Mouse (Mus musculus): ENCODE data around the gene Atcay.
"Not testable (repeated sequence)": the region's sequence is repeated elsewhere in the genome, so short reads cannot be mapped to it uniquely, and the experiment has no call there.

Gene Atcay

DNA sequence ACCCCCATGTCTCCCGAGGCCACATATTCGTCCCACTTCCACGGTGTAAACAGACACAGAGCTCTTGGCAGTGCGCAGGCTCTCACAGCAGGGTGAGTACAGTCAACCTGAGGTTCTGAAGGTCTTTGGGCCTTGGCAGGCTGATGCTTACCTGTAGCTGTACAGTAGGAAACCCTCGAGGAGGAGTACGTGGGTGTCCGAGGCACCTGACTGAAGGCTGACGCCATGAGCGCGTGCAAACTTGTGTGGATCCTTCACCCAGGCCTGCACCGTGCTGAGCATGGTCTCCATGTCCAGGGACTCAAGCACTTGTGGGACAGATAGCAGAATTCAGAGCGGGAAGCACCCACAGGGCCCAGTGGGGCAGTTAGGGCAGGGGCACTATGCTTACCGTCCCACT is 30.5 kb downstream of the Atcay start:
- no peak for DNase-seq (ENCODE audit: low spot score in 2 of 2)

DNA sequence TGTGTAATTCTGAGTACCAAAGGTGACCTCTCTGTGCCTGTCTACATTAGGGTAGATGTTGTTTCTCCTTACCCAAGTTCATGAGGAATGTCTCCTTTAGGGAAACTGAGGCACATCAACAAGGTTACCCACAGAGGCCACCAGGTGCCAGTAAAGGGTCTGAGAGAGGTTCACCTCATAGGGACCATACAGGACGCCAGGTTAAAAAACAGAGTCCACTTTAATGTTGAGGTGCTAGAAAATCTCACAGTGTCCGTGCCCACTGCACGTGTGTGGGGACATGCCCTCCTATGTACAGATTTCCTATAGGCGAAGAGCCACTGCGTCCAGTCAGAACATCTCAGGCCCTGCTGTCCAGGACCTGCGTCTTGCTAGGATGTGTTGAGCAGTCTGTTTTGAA is 31.6 kb downstream of the Atcay start:
- DNase-seq (ENCODE audit: low spot score in 2 of 2): no peak

DNA sequence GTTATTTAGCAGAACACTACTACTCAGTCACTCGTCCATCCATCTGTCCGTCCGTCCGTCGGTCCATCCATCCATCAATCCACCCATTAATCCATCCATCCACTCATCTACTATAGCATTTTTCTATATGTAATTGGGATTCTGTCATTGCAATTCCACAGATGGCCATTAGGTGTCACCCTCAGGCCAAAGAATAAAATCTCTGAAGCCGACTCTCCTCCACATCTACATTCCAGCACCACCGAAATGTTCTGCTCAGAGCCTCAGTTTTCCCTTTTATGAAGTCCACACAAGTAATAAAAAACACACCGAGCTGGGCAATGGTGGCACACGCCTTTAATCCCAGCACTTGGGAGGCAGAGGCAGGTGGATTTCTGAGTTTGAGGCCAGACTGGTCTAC is 32.4 kb downstream of the Atcay start:
- peak in 1 of 2 experiments; percentile 15 for DNase-seq (ENCODE audit: low spot score in 2 of 2)

DNA sequence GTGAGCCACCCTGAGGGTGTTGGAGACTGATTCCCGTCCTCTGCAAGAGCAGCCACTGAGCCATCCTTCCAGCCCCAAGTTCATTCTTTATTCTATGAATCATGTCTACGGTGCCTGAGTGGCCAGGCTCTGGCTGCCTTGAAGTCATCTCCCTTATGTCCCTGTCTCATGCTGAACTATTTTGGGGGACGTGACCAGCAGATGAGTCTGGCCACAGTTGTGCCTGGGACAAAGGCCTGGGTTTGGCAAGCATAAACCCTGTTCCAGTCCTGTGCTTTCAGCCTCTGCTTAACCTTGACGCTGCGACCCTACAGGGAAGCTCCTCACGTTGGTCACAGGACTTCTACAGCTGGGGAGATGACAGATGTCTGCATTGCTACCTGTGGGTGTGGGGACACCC is 33.3 kb downstream of the Atcay start:
- DNase-seq (ENCODE audit: low spot score in 2 of 2): no peak

DNA sequence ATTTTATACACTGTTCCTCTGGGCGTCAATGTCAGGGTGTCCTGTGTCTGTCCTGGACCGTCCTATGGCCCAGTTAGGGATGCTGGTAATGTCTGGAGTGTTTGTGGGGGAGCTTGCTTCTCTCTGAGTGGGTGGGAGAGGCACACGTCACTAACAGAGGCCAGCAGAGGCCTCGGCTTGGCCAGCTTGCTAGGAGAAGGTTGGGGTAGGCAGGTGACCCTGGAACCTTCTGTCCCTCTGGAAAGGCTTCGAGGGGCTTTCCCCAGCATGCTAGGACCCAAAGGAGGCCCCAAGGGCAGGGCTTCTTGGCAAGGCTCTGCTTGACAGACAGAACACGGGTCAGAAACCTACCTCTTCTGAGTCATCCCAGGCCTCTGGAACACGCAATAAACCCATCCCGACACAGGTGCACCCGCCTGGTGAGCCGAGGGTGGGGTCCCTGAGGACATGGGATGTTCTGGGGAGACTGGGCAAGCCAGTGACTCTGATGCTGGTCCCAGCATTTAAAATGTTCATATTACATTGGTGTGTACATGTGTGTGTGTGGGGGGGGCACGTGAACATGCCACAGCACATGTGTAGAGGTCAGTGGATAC is 34.1 kb downstream of the Atcay start:
- DNase-seq (ENCODE audit: low spot score in 2 of 2): peak in 1 of 2 experiments; percentile 8

DNA sequence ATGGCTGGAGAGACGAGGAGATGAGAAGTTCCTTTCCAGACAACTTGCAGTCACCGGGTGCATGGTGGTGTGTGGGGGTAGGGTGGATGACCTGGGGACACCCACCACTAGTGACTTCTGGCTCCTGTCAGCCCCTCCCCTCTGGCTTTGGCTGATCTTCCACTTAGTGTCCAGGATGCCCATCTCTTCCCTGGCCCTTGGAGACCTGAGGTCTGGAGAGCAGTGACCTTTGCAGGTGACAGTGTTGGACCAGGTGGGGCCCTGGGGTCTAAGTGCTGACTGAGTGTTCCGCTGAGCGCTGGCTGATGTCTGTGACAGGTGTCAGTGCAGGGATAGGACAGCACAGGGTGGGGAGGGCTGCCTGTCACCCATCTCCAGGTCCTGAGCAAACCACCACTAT is 35.3 kb downstream of the Atcay start:
- peak in 1 of 2 experiments; percentile 23 for DNase-seq (ENCODE audit: low spot score in 2 of 2)

DNA sequence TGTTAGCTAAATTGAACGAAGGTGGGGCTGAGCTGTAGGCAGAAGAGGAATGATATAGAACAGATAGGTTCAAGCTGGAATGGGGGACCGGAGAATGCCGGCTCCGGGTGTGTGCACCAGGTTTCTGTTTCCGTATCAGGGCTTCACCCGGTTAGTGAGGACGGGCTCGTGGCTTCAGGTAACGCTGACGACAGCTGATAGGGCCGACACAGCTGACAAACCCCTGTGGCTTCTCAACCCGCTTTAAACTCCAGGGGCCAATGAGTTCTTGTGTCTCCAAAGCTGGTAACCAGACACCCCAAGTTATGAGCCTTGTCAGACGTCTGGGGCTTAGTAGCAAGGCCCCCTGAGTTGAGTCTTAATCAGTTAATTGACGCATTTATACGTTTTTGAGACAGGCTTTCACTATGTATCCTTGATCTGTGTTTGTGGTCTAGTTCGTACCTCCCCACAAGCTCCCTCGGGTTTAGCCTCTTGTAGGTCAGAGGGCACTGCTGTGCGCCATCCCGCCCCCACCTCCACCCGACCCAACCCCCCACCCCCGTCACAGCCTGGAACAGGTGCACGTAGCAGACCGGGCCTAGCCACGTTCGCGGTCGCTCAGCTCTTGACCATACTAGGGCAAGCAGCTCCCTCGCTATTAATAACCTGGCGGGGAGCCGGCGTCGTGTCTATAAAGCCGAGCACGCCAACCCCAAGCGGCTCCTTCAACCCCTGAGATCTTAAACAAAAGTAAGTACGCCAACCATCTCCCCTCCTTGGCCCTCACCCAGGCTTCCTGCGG is 36.5 kb downstream of the Atcay start:
- no peak for DNase-seq (ENCODE audit: low spot score in 2 of 2)

DNA sequence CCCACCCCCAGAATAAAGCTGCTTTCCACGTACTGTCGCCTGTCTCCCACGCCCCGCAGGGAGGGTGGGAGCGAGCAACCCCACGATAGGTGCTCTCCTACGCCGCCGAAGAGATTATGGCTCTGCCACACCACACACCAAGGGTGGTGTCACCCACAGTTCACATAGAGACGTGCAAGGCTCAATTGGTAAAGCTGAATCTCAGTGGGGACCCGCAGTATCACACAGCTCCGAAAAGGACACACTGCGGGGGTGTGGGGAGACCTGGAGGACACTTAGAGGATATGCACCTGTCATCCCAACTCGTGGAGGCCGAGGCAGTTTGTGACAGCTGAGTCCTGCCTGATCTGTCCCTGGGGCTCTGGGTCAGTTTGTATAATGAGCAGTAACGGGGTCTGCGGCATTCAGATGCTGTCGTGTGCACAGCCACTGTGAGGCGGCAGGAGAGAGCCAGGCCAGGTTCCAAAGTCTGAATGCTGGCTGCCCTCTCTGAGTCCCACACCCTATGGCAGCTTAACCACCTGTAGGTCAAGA is 37.6 kb downstream of the Atcay start:
- no peak for DNase-seq (ENCODE audit: low spot score in 2 of 2)

DNA sequence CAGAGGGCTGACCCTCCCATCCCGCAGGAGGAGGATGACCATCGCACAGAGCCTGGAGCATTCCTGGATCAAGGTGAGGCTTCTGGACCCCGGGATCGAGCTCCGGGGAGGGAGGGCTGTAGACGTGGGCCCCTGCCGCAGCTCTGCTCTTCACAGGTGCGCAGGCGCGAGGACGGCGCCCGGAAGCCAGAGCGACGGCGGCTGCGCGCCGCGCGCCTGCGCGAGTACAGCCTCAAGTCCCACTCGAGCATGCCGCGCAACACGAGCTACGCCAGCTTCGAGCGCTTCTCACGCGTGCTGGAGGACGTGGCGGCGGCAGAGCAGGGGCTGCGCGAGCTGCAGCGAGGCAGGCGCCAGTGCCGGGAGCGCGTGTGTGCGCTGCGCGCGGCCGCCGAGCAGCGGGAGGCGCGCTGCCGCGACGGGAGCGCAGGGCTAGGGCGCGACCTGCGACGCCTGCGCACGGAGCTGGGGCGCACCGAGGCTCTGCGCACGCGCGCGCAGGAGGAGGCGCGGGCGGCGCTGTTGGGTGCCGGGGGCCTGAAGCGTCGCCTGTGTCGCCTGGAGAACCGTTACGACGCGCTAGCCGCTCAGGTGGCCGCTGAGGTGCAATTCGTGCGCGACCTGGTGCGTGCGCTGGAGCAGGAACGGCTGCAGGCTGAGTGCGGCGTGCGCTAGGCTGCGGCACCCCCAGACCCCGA is 38.2 kb downstream of the Atcay start:
- peak; percentile 87 to 88 for DNase-seq (ENCODE audit: low spot score in 2 of 2)

DNA sequence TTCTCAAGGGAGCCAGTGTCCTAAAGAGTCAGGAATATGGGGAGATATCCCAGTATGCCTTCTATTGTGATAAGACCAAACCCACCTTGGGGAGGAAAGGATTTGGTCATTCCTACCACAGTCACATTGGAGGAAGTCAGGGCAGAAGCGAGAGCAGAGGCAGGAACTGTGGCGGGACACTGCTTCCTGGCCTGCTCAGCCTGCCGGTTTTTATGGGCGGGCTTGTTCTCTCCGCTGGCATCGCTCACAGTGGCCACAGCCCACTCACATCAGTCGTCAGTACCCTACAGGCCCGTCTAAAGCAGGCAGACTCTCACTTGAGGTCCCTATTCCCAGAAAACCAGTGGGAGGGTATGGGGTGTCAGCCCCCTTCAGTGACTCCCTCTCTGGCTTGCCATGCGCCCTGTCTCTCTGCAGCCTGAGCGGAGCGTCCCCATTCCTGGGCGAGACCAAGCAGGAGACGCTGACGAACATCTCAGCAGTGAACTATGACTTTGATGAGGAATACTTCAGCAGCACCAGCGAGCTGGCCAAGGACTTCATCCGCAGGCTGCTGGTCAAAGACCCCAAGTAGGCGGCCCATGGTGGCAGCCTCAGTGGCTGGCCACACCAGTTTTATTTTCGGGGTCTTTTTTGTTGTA is 39.2 kb downstream of the Atcay start:
- no peak for DNase-seq (ENCODE audit: low spot score in 2 of 2)

DNA sequence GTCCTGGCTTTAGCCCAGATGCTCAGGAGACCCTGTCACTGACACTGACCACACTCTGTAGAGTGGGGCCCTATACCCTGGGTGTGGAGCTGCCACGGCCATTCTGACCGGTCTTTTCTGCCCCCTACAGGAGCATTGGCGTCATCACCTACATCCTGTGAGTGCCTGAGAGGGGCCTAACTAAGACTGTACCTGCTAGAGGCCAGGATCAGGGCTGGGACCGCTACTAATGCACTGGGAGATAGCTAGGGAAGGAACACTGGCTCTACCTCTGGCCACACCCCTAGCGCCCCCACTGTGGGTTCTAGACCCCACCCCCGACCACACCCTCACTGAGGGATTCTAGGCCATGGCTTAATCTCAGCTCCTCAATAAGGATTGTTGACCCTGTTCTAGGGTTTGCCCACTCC is 39.7 kb downstream of the Atcay start:
- no peak for DNase-seq (ENCODE audit: low spot score in 2 of 2)

DNA sequence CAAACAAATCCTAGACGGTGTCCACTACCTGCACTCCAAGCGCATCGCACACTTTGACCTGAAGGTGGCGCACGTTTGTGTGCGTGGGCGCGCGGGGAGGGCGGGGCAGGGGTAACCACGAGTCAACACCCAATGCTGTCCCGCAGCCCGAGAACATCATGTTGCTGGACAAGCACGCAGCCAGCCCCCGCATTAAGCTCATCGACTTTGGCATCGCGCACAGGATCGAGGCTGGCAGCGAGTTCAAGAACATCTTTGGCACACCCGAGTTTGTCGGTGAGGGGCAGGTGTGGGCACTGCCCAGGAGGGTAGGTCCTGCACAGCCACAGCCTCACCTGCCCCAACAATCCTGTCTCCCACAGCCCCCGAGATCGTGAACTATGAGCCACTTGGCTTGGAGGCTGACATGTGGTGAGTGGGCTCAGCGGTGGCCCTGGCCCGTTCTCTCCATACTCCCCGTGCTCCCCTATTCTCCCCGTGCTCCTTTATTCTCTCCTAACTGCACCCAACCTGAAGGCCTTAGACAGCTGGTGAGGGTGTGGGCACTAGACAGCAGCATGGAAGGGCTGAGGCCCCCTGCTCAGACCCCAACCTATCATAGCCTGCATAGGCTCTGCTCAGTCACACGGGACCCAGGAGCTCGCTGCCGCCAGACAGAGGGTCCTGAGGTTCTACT is 40.3 kb downstream of the Atcay start:
- peak in 1 of 2 experiments; percentile 44 for DNase-seq (ENCODE audit: low spot score in 2 of 2)

DNA sequence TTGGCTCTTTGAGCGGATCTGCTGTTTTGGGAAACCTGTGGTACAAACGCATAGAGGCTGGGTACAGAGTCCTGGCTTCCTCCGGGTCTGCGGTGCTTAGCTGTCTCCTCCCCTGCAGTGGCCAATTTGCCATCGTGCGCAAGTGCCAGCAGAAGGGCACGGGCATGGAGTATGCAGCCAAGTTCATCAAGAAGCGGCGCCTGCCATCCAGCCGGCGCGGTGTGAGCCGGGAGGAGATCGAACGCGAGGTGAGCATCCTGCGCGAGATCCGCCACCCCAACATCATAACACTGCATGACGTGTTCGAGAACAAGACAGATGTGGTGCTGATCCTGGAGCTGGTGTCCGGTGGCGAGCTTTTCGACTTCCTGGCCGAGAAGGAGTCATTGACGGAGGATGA is 40.8 kb downstream of the Atcay start:
- no peak for DNase-seq (ENCODE audit: low spot score in 2 of 2)

DNA sequence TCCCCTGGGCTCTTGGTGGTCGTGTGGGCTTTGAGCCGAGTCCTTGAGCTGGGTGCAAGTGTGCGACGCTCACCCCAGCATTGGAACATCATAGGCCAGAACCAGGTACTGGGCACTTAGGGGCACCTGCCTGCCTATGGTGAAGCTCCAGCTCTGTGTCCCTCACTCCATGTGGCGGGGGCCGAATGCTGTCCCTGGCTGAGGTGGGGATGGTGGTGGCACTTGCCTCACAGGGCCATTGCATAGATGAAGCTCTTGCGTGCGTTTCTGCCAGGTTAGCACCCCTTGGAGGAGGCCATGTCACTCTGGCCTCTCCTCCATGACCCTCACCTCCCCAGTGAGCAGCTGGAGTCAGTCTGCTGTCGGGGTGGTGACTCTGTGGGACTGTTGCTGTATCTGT is 43.5 kb downstream of the Atcay start:
- no peak for DNase-seq (ENCODE audit: low spot score in 2 of 2)

DNA sequence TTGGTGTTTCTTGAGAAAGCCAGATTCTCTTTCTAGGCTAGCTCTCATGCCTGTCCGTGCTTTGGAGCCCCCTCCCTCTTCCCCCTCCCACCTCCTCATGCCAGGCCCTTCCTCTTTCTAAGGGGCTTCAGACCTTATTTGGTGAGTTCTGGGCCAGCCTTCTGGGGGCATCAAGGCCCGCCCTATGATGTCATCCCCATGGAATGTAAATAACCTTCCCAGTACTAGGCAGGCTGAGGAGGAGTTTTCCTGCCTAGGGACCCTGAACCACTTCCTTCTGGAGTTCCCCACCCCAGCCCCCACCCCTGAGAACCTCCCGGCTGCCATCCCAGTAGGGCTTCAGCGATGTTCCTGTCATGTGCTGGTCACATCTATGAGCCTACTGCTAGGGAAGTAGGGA is 45.9 kb downstream of the Atcay start:
- DNase-seq (ENCODE audit: low spot score in 2 of 2): no peak

DNA sequence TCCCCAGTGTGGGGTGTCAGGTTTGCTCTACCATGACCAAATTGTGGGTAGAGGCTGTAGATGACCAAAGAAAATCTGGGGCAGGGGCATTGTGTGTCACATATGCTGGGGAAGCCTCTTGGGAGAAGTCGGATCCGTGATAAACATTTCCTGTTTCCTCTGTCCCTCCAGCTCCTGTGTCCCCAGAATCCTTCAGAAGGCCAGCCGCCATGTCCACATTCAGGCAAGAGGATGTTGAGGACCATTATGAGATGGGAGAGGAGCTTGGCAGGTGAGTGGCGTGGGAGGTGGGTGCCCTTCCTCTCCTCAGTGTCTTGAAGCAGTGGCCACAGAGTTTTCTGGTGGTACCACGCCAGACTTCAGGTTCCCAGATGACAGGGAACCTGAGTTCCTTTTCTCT is 46.8 kb downstream of the Atcay start, which contains the start of gene 4930442H23Rik:
Gene 4930442H23Rik (minus strand): TSS at position 45 of the 400 bp plus-strand sequence.
- DNase-seq (ENCODE audit: low spot score in 2 of 2): no peak

DNA sequence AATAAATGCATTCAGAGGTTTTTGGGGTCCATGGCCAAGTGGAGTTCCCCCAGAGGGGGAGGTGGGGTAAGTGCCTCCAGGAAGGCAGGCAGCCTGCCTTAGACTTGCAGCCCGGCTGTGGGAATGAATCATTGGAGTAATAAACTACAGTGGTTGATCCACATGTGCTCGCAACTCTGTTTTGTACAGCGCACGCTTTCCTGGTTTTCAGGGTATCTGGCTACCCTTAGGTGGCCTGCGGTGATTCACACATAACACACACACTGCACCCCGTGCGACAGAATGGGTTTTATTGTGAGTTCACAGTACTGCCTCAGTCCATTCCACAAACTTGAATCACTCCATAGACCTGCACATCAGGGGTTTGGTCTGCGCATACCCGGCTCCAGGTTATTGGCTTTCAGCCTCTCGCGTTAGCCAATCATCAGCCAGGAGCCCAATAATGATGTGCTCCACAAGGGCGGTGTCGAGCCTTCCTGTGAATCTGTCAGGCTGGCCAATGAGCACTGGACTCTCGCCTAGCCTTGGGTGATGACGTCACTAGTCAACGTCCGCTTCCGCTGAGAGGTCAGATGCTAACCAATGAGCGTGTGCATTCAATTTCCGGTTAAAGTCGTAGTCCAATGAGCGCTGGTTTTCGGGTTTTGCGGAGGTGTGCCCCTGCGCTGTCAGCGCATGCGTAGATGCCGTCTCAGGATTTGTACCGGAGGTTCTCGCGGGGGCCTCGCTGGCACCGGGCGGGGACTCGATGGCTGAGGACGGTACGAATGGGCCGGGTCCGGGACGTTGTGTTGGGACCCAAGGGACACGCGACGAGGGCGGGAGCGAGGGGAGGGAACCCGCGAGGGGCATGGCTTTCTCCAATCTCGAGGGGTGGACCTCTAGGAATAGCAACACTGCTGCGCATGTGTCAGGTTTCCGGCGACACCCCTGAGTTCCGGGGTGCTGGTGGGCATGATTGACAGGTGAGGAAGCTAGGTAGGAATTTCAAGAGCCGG is 48.0 kb downstream of the Atcay start, which contains the start of gene Dapk3:
Gene Dapk3 (plus strand): TSS at position 670 of the 998 bp plus-strand sequence.
- DNase-seq (ENCODE audit: low spot score in 2 of 2): peak; percentile 97 to 98

DNA sequence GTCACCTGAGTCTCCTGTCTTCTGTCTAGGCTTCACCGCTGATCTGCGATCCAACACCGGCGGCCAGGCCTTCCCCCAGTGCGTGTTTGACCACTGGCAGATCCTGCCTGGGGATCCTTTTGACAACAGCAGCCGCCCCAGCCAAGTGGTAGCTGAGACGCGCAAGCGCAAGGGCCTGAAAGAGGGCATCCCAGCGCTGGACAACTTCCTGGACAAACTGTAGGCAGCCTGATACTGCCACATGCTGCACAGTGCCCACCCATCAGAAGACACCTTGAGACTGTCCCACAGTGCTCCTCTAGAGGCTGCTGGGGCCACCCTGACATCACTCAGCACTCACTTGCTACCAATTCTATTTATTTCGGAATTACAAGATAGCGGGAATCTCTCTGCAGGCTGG is 48.8 kb downstream of the Atcay start:
- not testable (repeated sequence) for DNase-seq (ENCODE audit: low spot score in 2 of 2)

DNA sequence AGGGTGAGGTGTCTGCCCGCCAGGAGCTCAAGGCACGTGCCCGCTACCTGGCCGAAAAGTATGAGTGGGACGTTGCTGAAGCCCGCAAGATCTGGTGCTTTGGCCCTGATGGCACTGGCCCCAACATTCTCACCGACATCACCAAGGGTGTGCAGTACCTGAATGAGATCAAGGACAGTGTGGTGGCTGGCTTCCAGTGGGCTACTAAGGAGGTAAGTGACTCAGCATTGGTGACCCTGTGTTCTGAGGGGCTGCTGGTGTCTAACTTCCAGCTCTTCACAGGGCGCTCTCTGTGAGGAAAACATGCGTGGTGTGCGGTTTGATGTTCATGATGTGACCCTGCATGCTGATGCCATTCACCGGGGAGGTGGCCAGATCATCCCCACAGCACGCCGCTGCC is 49.7 kb downstream of the Atcay start:
- no peak for DNase-seq (ENCODE audit: low spot score in 2 of 2)
